Mouse (Mus musculus) embryonic fibroblast, embryonic 13.5 days (primary cell): ENCODE results near the gene Pafah1b2.

Source experiments
- CTCF ChIP-seq: IDR thresholded peaks from 2 replicates; pipeline ENCODE4 v1.5.1; 2011; ENCODE audit warnings: mild to moderate bottlenecking, control low read depth, low read length, moderate library complexity, borderline replicate concordance; ENCODE audit not compliant: insufficient read depth
- POLR2A ChIP-seq: IDR thresholded peaks from 2 replicates; pipeline ENCODE4 v1.6.1; 2011; ENCODE audit warnings: low read depth, mild to moderate bottlenecking, control low read depth, low read length, moderate library complexity

- TF ChIP-seq POLR2A (no peak), CTCF (no peak)
These were observed 13.5 kb downstream of the Pafah1b2 start for GRCm38 (mm10) chr9:45999009-45999408.
